In genomic region chr19:4928781-4929180, GRCm38 (mm10) we compare ENCODE assay signal across 8 mouse cellular contexts. TPM values are rescaled to one million over a fixed set of nuclear protein-coding genes. Genes with fewer than 3 reads are reported as not detected.
DNase-seq lines count a peak whose midpoint lies in the region; ATAC-seq lines count a peak whose summit lies in the region.

No protein-coding gene starts in this region.

- H3K27me3 ChIP-seq in embryonic facial prominence, embryonic 10.5 days (replicated peaks; ENCODE audit: low read depth, poor library complexity, severe bottlenecking), result peaks cover 8% of the 10 kb centered on the region; the same call in 1 of the 2 replicates
- H3K27me3 ChIP-seq in heart, embryonic 13.5 days (replicated peaks), result peaks cover 9% of the 10 kb centered on the region; the same call in 1 of the 2 replicates
- peaks cover 16% of the 10 kb centered on the region for H3K27me3 ChIP-seq in liver, embryonic 13.5 days
- H3K27me3 ChIP-seq in stomach, embryonic 15.5 days (replicated peaks), result no peaks in the 10 kb centered on the region

- peak overlapping the region; percentile 72 for H3K4me2 ChIP-seq in heart, embryonic 13.5 days
- H3K4me2 ChIP-seq in liver, embryonic 13.5 days, result peak overlapping the region; percentile 77
- peak overlapping the region; percentile 73 for H3K4me2 ChIP-seq in stomach, embryonic 15.5 days

- H3K36me3 ChIP-seq in embryonic facial prominence, embryonic 10.5 days (replicated peaks), result peaks cover 31% of the 10 kb centered on the region
- H3K36me3 ChIP-seq in heart, embryonic 13.5 days, result peaks cover 27% of the 10 kb centered on the region
- peaks cover 21% of the 10 kb centered on the region for H3K36me3 ChIP-seq in liver, embryonic 13.5 days
- H3K36me3 ChIP-seq in stomach, embryonic 15.5 days, result peaks cover 11% of the 10 kb centered on the region; the same call in 1 of the 2 replicates

- peak overlapping the region; percentile 89 for H3K27ac ChIP-seq in embryonic facial prominence, embryonic 10.5 days (replicated peaks)
- peak overlapping the region; percentile 20; the same call in 1 of the 2 replicates for H3K27ac ChIP-seq in heart, embryonic 13.5 days (replicated peaks)
- peak overlapping the region; percentile 70; the same call in 1 of the 2 replicates for H3K27ac ChIP-seq in liver, embryonic 13.5 days
- peak overlapping the region; percentile 64; the same call in 1 of the 2 replicates for H3K27ac ChIP-seq in stomach, embryonic 15.5 days

- DNase-seq in kidney, postnatal 4 days, result peak; percentile 15 to 28
- no peak for DNase-seq in kidney, adult 18-20 months
- peak; percentile 21 for DNase-seq in embryonic facial prominence, embryonic 10.5 days (ENCODE audit: low spot score)
- DNase-seq in liver, embryonic 13.5 days, result no peak
- DNase-seq in embryo, embryonic 11 days, result no peak
- DNase-seq in left cerebral cortex, adult 9 months (ENCODE audit: low spot score in 2 of 2), result no peak

- H3K9me3 ChIP-seq in embryonic facial prominence, embryonic 10.5 days, result no peaks in the 10 kb centered on the region
- no peaks in the 10 kb centered on the region for H3K9me3 ChIP-seq in heart, embryonic 13.5 days
- H3K9me3 ChIP-seq in liver, embryonic 13.5 days (replicated peaks), result no peaks in the 10 kb centered on the region
- H3K9me3 ChIP-seq in stomach, embryonic 15.5 days, result no peaks in the 10 kb centered on the region

- peak overlapping the region; percentile 83 for H3K9ac ChIP-seq in heart, embryonic 13.5 days
- peak overlapping the region; percentile 70 for H3K9ac ChIP-seq in liver, embryonic 13.5 days
- 0 out of 2 replicates have a peak overlapping the region, but pooled peaks have one; percentile 60 for H3K9ac ChIP-seq in stomach, embryonic 15.5 days

- no peak for ATAC-seq in heart, embryonic 13.5 days (ENCODE audit: extremely low read depth, insufficient number of reproducible peaks, low FRiP score, low TSS enrichment)
- no peak for ATAC-seq in liver, embryonic 13.5 days (ENCODE audit: low read depth)
- ATAC-seq in stomach, embryonic 15.5 days (ENCODE audit: insufficient read depth, low FRiP score, low read depth), result no peak

- 67% methylated on average over 5 of the region's 5 CpGs for WGBS in embryonic facial prominence, embryonic 10.5 days
- 67% methylated on average over 5 of the region's 5 CpGs for WGBS in heart, embryonic 13.5 days
- WGBS in liver, embryonic 13.5 days (ENCODE audit: insufficient replicate concordance), result 65% methylated on average over 5 of the region's 5 CpGs
- 59% methylated on average over 5 of the region's 5 CpGs for whole genome bisulfite sequencing in stomach, embryonic 15.5 days

- peak overlapping the region; percentile 75 for H3K4me3 ChIP-seq in embryonic facial prominence, embryonic 10.5 days
- H3K4me3 ChIP-seq in heart, embryonic 13.5 days, result peak overlapping the region; percentile 74
- H3K4me3 ChIP-seq in liver, embryonic 13.5 days (replicated peaks), result peak overlapping the region; percentile 73
- peak overlapping the region; percentile 70 for H3K4me3 ChIP-seq in stomach, embryonic 15.5 days (replicated peaks)

- H3K4me1 ChIP-seq in embryonic facial prominence, embryonic 10.5 days, result peaks cover 25% of the 10 kb centered on the region
- H3K4me1 ChIP-seq in heart, embryonic 13.5 days, result peaks cover 20% of the 10 kb centered on the region
- H3K4me1 ChIP-seq in liver, embryonic 13.5 days (replicated peaks), result peaks cover 32% of the 10 kb centered on the region
- peaks cover 14% of the 10 kb centered on the region for H3K4me1 ChIP-seq in stomach, embryonic 15.5 days

RNA-seq across cellular contexts. Expression of gene Dpp3, which starts 0.7 kb away (rescaled TPM):
- polyA plus RNA-seq in embryonic facial prominence, embryonic 10.5 days (2016; fragmentation: Nextera tagmentation; extraction: Ambion mirVana), result 194 and 203 TPM in 2 replicates
- 84.6 and 84.7 TPM in 2 replicates for polyA plus RNA-seq in heart, embryonic 13.5 days (2015; fragmentation: Nextera tagmentation; extraction: Ambion mirVana)
- polyA plus RNA-seq in liver, embryonic 13.5 days (2015; fragmentation: Nextera tagmentation; extraction: Ambion mirVana), result 59.5 and 65.1 TPM in 2 replicates
- 107 and 122 TPM in 2 replicates for polyA plus RNA-seq in stomach, embryonic 15.5 days (2015; fragmentation: Nextera tagmentation; extraction: Ambion mirVana)

RNA-seq across cellular contexts. Expression of gene Peli3, which starts 14.1 kb away (rescaled TPM):
- 2.6 and 3.1 TPM in 2 replicates for polyA plus RNA-seq in embryonic facial prominence, embryonic 10.5 days (2016; fragmentation: Nextera tagmentation; extraction: Ambion mirVana)
- polyA plus RNA-seq in heart, embryonic 13.5 days (2015; fragmentation: Nextera tagmentation; extraction: Ambion mirVana), result 0.99 and 1.0 TPM in 2 replicates
- polyA plus RNA-seq in liver, embryonic 13.5 days (2015; fragmentation: Nextera tagmentation; extraction: Ambion mirVana), result 0.10 and 0.13 TPM in 2 replicates
- 1.7 and 1.9 TPM in 2 replicates for polyA plus RNA-seq in stomach, embryonic 15.5 days (2015; fragmentation: Nextera tagmentation; extraction: Ambion mirVana)

RNA-seq across cellular contexts. Expression of gene Bbs1, which starts 22.4 kb away (rescaled TPM):
- polyA plus RNA-seq in embryonic facial prominence, embryonic 10.5 days (2016; fragmentation: Nextera tagmentation; extraction: Ambion mirVana), result 5.8 and 6.1 TPM in 2 replicates
- 2.2 and 2.5 TPM in 2 replicates for polyA plus RNA-seq in heart, embryonic 13.5 days (2015; fragmentation: Nextera tagmentation; extraction: Ambion mirVana)
- 0.80 and 1.1 TPM in 2 replicates for polyA plus RNA-seq in liver, embryonic 13.5 days (2015; fragmentation: Nextera tagmentation; extraction: Ambion mirVana)
- 2.7 and 3.0 TPM in 2 replicates for polyA plus RNA-seq in stomach, embryonic 15.5 days (2015; fragmentation: Nextera tagmentation; extraction: Ambion mirVana)

RNA-seq across cellular contexts. Expression of gene Mrpl11, which starts 33.2 kb away (rescaled TPM):
- 164 and 165 TPM in 2 replicates for polyA plus RNA-seq in embryonic facial prominence, embryonic 10.5 days (2016; fragmentation: Nextera tagmentation; extraction: Ambion mirVana)
- polyA plus RNA-seq in heart, embryonic 13.5 days (2015; fragmentation: Nextera tagmentation; extraction: Ambion mirVana), result 85.2 and 101 TPM in 2 replicates
- polyA plus RNA-seq in liver, embryonic 13.5 days (2015; fragmentation: Nextera tagmentation; extraction: Ambion mirVana), result 67.6 and 80.0 TPM in 2 replicates
- polyA plus RNA-seq in stomach, embryonic 15.5 days (2015; fragmentation: Nextera tagmentation; extraction: Ambion mirVana), result 95.8 and 100 TPM in 2 replicates

RNA-seq across cellular contexts. Expression of gene Zdhhc24, which starts 50.3 kb away (rescaled TPM):
- polyA plus RNA-seq in embryonic facial prominence, embryonic 10.5 days (2016; fragmentation: Nextera tagmentation; extraction: Ambion mirVana), result 10.3 and 13.3 TPM in 2 replicates
- 8.4 and 8.6 TPM in 2 replicates for polyA plus RNA-seq in heart, embryonic 13.5 days (2015; fragmentation: Nextera tagmentation; extraction: Ambion mirVana)
- polyA plus RNA-seq in liver, embryonic 13.5 days (2015; fragmentation: Nextera tagmentation; extraction: Ambion mirVana), result 11.2 and 11.5 TPM in 2 replicates
- 11.4 and 11.6 TPM in 2 replicates for polyA plus RNA-seq in stomach, embryonic 15.5 days (2015; fragmentation: Nextera tagmentation; extraction: Ambion mirVana)

Comparison
In these comparisons a context has a peak if more than half of its experiments do, and no peak if none do; other contexts are left out.
1. DNase-seq: peak in kidney, postnatal 4 days (2 of 2) and embryonic facial prominence, embryonic 10.5 days (single experiment); none in kidney, adult 18-20 months (single experiment), liver, embryonic 13.5 days (single experiment), embryo, embryonic 11 days (single experiment) and left cerebral cortex, adult 9 months (0 of 2).
2. H3K27ac ChIP-seq: peak in every context shown above with its lines; median percentile 89 in embryonic facial prominence, embryonic 10.5 days; 70 in liver, embryonic 13.5 days; 64 in stomach, embryonic 15.5 days; 20 in heart, embryonic 13.5 days.
3. Peak in every context shown above with its lines, with median percentiles within 50 percentile points of each other: H3K4me3 ChIP-seq, H3K4me2 ChIP-seq and H3K9ac ChIP-seq.